Mouse (Mus musculus) lung, postnatal 0 days (tissue): ENCODE measurements around the gene Rapgef6. TPM values are rescaled to one million over a fixed set of nuclear protein-coding genes. Genes with fewer than 3 reads are reported as not detected.

Experiments used
- ATAC-seq: fragments of 200-750 bp; cut with Nextera tagmentation; 2 replicates; pipeline ENCODE4 v1.8.0; 2017; ENCODE audit warnings: moderate library complexity
- DNase-seq: peaks from one replicate; pipeline ENCODE4 v3.0.0-alpha.2; 2016; ENCODE audit warnings: low spot score
- H3K27ac ChIP-seq: fragments of 300-500 bp; sonication (generic); 2 replicates; pipeline ENCODE4 v1.5.1; 2014; ENCODE audit warnings: antibody characterized with exemption, mild to moderate bottlenecking, low read length, mixed read lengths
- H3K27me3 ChIP-seq: fragments of 300-500 bp; sonication (generic); replicated peaks from 2 replicates; pipeline ENCODE4 v1.6.1; 2014; ENCODE audit warnings: low read length, mixed read lengths; ENCODE audit not compliant: insufficient read depth
- H3K36me3 ChIP-seq: fragments of 300-500 bp; sonication (generic); 2 replicates; pipeline ENCODE4 v1.6.1; 2014; ENCODE audit warnings: low read length, mixed read lengths; ENCODE audit not compliant: insufficient read depth
- H3K4me1 ChIP-seq: fragments of 300-500 bp; sonication (generic); 2 replicates; pipeline ENCODE4 v1.6.1; 2014; ENCODE audit warnings: antibody characterized with exemption, low read depth, low read length, mixed read lengths; ENCODE audit not compliant: insufficient read depth
- H3K4me2 ChIP-seq: fragments of 300-500 bp; sonication (generic); replicated peaks from 2 replicates; pipeline ENCODE4 v1.6.1; 2014; ENCODE audit warnings: low read depth, mild to moderate bottlenecking, low read length, moderate library complexity, mixed read lengths
- H3K4me3 ChIP-seq: fragments of 300-500 bp; sonication (generic); 2 replicates; pipeline ENCODE4 v1.5.1; 2014; ENCODE audit warnings: low read depth, low read length
- H3K9ac ChIP-seq: fragments of 300-500 bp; sonication (generic); replicated peaks from 2 replicates; pipeline ENCODE4 v1.6.1; 2014; ENCODE audit warnings: low read depth, mild to moderate bottlenecking
- H3K9me3 ChIP-seq: fragments of 300-500 bp; sonication (generic); 2 replicates; pipeline ENCODE4 v1.6.1; 2016; ENCODE audit warnings: low read length, mixed read lengths
- CTCF ChIP-seq: IDR thresholded peaks from 2 replicates; pipeline ENCODE4 v1.5.1; 2016; ENCODE audit warnings: antibody characterized with exemption, mild to moderate bottlenecking
- EP300 ChIP-seq: IDR thresholded peaks from 2 replicates; pipeline ENCODE4 v1.6.1; 2016; ENCODE audit warnings: antibody characterized with exemption, mild to moderate bottlenecking, control low read depth
- WGBS: fragments of 180-500 bp; shearing (Covaris S2); extraction: QIAGEN DNeasy Blood & Tissue Kit; methylation state at CpG from one replicate; pipeline ENCODE4 v1.1.7; 2014; 5-methylcytosine and 5-hydroxymethylcytosine counted together
- polyA plus RNA-seq: library from polyadenylated mRNA; unstranded; fragments of >200 nt; fragmentation: Nextera tagmentation; extraction: Ambion mirVana; gene quantifications from 2 replicates; pipeline ENCODE4 v1.2.1, GENCODE M21; 2015

Rapgef6 gene
- polyA plus RNA-seq, 1 experiment from 2014 or later, result 28.3 TPM

DNA sequence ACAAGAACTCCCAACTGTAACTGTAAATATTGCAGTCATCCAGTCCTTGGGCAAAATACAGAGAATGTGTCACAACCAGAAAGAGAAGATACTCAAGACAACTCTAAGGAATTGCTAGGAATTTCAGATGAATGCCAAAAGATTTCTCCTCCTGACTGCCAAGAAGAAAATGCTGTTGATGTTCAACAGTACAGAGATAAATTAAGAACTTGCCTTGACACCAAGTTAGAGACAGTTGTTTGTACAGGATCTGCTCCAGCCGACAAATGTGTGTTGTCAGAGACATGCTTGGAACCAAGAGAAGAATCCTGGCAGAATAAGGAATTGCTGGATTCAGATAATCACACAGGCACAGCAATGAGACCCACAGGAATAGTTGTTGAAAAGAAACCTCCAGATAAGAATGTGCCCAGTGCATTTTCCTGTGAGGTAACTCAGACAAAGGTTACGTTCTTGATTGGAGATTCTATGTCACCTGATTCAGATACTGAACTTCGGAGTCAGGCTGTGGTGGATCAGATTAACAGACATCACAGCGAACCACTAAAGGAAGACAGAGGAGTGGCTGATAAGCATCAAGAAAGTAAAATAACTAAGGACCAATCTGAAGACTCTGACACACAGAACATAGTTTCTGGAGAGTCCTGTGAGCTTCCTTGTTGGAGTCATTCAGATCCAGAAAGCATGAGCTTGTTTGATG lies 20.0 kb upstream of the Rapgef6 start:
- Histone ChIP-seq H3K9ac (no peak overlapping the region), H3K4me1 (no peaks in the 10 kb centered on the region), H3K9me3 (no peaks in the 10 kb centered on the region), H3K4me2 (no peak overlapping the region), H3K27ac (no peak overlapping the region), H3K27me3 (no peaks in the 10 kb centered on the region), H3K4me3 (no peak overlapping the region), H3K36me3 (peaks cover 20% of the 10 kb centered on the region; the same call in 1 of the 2 replicates)
- TF ChIP-seq CTCF (no peak), EP300 (no peak)
- 70% methylated on average over 4 of the region's 4 CpGs for WGBS
- peak; percentile 81 for DNase-seq
- ATAC-seq, result peak; percentile 43

DNA sequence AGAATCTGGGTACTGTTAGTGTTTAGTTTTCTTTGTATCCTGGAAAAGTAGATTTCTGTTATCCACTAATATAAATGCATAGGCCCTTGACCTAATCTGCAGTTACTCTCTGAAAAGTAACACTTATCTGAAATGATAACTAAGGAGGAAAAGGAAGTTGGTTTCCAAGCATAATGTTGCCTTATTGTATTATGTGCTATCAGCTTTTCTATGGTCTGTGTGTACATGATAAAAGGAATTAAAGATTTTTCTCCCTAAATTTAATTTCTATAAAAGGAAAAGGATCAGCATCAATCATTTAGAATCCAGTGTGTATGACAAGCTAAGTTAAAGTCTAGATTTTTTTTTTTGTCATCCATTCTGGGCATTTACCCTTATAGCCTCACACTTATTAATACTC lies 9.1 kb upstream of the Rapgef6 start:
- ATAC-seq (no peak), DNase-seq (no peak)
- no peaks in the 10 kb centered on the region for H3K9me3 ChIP-seq
- H3K4me2 ChIP-seq, result no peak overlapping the region
- H3K27ac ChIP-seq, result no peak overlapping the region
- TF ChIP-seq EP300 (no peak), CTCF (no peak)
- H3K27me3 ChIP-seq, result no peaks in the 10 kb centered on the region
- H3K4me3 ChIP-seq, result no peak overlapping the region
- 0 out of 2 replicates have a peak, but pooled peaks cover 4% of the 10 kb centered on the region for H3K36me3 ChIP-seq
- H3K4me1 ChIP-seq, result no peaks in the 10 kb centered on the region
- H3K9ac ChIP-seq, result no peak overlapping the region

DNA sequence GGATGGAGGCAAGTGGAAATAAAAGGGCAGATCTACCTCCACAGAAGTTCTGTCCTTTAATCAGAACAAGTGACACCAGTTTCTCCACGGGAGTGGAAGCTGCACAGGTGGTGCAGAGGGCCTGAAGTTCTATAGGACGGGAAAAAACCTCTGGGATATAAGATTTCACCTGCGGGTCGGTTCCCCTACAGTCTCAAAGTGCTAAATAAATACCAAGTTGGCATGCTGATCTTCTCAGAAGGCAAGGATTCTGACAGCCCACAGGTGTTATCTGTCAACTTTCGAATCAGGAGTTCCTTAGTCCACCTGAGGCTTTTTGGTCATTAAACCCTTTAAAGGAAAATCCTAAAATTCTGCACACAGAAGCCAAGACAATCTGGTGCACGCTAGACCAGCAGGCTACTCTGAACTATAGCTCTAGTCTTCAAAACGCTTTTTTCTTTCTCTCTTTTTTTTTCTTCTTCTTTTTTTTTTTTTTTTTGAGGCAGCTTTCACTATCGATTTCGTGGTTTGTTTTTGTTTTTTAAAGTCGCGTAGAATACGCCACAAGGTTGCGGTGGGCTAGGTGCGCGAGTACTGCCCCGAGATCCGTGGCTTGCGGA lies 619 bp upstream of the Rapgef6 start:
- no peak for DNase-seq
- peaks cover 3% of the 10 kb centered on the region; the same call in 1 of the 2 replicates for H3K4me1 ChIP-seq
- WGBS, result under 1% methylated on average over 18 of the region's 18 CpGs
- peak overlapping the region; percentile 58 for H3K4me3 ChIP-seq
- H3K4me2 ChIP-seq, result peak overlapping the region; percentile 60
- no peaks in the 10 kb centered on the region for H3K36me3 ChIP-seq
- no peak for ATAC-seq
- H3K27ac ChIP-seq, result peak overlapping the region; percentile 99
- H3K27me3 ChIP-seq, result no peaks in the 10 kb centered on the region
- no peak; the same call in 1 of the 2 replicates for TF ChIP-seq EP300
- no peak for TF ChIP-seq CTCF
- no peaks in the 10 kb centered on the region for H3K9me3 ChIP-seq
- peak overlapping the region; percentile 83 for H3K9ac ChIP-seq

DNA sequence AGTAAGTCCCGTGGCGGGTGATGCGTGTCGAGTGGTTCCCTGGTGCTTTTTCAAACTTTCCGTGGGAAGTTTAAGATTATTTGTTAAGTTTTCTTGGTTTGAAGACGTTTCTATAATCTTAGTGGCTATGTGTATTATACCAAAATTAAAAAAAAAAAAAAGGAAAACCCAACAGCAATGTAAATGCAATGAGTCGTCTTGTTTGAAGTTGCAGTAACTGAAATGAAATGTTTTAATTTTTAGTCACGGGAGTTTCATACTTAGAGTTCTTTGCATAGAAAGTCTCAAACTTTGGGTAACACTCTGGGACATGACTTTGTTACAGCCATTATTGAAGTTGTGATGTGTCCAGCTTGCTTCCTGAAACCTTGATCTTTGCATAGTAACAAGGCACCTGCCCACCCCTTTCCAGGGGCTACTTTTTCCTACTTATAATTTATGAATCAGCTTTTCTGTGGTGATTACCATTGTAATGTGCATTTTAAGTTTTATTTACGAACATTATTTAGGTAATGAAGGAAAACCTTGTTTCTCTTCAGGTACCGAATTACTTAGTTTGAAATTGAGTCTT lies 869 bp downstream of the Rapgef6 start:
- Histone ChIP-seq H3K27me3 (no peaks in the 10 kb centered on the region), H3K4me2 (peak overlapping the region; percentile 77), H3K27ac (peak overlapping the region; percentile 99), H3K9me3 (no peaks in the 10 kb centered on the region), H3K36me3 (no peaks in the 10 kb centered on the region), H3K4me1 (peaks cover 3% of the 10 kb centered on the region; the same call in 1 of the 2 replicates), H3K4me3 (peak overlapping the region; percentile 58), H3K9ac (peak overlapping the region; percentile 58)
- TF ChIP-seq EP300 (no peak), CTCF (no peak)
- WGBS, result 12% methylated on average over 10 of the region's 10 CpGs
- DNase-seq (no peak), ATAC-seq (no peak)

DNA sequence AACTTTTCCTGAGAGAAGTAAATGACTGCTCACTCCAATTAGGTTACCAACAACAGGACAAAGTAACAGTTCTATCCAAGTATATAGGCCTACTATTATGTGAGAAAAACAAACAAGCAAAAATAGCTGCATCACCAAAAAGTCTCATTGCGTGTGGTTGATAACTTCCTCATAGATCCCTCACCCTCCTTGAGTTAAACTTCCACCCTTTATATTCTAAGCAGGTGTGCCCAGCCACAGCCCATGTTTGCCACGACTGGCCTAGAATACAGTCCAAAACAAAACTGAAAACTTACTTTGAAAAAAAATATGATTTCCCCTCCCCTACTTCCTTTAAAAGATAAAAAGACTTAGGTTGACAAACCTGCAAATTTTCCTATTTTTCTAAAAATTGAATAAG lies 5.4 kb downstream of the Rapgef6 start:
- Histone ChIP-seq H3K36me3 (no peaks in the 10 kb centered on the region), H3K4me2 (no peak overlapping the region), H3K27me3 (no peaks in the 10 kb centered on the region), H3K9ac (no peak overlapping the region), H3K4me1 (peaks cover 9% of the 10 kb centered on the region; the same call in 1 of the 2 replicates), H3K4me3 (no peak overlapping the region), H3K9me3 (no peaks in the 10 kb centered on the region), H3K27ac (no peak overlapping the region)
- 60% methylated on average over 2 of the region's 2 CpGs for WGBS
- TF ChIP-seq CTCF, result no peak
- TF ChIP-seq EP300, result no peak
- no peak for DNase-seq
- ATAC-seq, result no peak

DNA sequence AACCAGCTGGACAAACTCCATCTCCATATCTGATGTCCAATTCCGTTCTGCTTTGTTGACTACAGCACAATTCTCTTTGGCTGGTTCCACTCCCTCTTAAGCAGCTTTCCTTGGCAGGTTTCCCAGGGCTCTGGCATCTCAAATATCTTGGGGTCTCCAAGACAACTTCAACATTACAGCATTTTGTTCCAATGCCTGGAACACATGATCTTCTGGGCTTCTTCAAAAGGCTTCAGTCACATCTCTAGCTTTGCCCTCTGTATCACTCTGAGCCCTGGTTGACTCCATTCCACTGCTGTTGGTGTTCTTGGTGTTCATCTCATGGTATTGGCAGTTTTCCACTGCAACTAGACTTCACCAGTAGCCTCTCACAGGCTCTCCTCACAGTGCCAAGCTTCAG lies 7.7 kb downstream of the Rapgef6 start:
- Histone ChIP-seq H3K9me3 (no peaks in the 10 kb centered on the region), H3K4me3 (no peak overlapping the region), H3K36me3 (no peaks in the 10 kb centered on the region), H3K9ac (no peak overlapping the region), H3K27ac (peak overlapping the region; percentile 55; the same call in 1 of the 2 replicates), H3K4me1 (peaks cover 5% of the 10 kb centered on the region; the same call in 1 of the 2 replicates), H3K27me3 (no peaks in the 10 kb centered on the region), H3K4me2 (no peak overlapping the region)
- WGBS, result 24% methylated on average over 1 of the region's 1 CpGs
- TF ChIP-seq EP300 (no peak), CTCF (no peak)
- DNase-seq (peak; percentile 87), ATAC-seq (peak; percentile 80)
